Mouse (Mus musculus): Measurements from ENCODE around the gene Amdhd2. TPM values are rescaled to one million over a fixed set of nuclear protein-coding genes. Genes with fewer than 3 reads are reported as not detected.

Amdhd2 gene
- polyA plus RNA-seq, 1 experiment from 2014 or later = 44.7 TPM

- Histone ChIP-seq H3K9me3 (no peaks in the 10 kb centered on the region), H3K27ac (no peak overlapping the region), H3K27me3 (ENCODE audit: poor library complexity, severe bottlenecking) (no peaks in the 10 kb centered on the region), H3K4me1 (peaks cover 28% of the 10 kb centered on the region), H3K36me3 (replicated peaks) (peaks cover 33% of the 10 kb centered on the region), H3K4me3 (0 out of 2 replicates have a peak overlapping the region, but pooled peaks have one; percentile 16)
- no peak for DNase-seq (ENCODE audit: extremely low spot score, low spot score)
- WGBS = 88% methylated on average over 11 of the region's 11 CpGs
Observed at GRCm38 (mm10) chr17:24164566-24165259, 1.1 kb upstream of the Amdhd2 start.

- WGBS = 34% methylated on average over 17 of the region's 17 CpGs
- peaks cover 34% of the 10 kb centered on the region for H3K36me3 ChIP-seq (replicated peaks)
- H3K9me3 ChIP-seq = no peaks in the 10 kb centered on the region
- no peaks in the 10 kb centered on the region for H3K27me3 ChIP-seq (ENCODE audit: poor library complexity, severe bottlenecking)
- H3K27ac ChIP-seq = peak overlapping the region; percentile 89
- H3K4me1 ChIP-seq = peaks cover 18% of the 10 kb centered on the region
- DNase-seq (ENCODE audit: extremely low spot score, low spot score) = no peak
- peak overlapping the region; percentile 83 for H3K4me3 ChIP-seq
Observed at GRCm38 (mm10) chr17:24162584-24163175, 886 bp downstream of the Amdhd2 start.

GRCm38 (mm10) chr17:24161466-24161865 lies 2.1 kb downstream of the Amdhd2 start:
- Histone ChIP-seq H3K4me1 (peaks cover 14% of the 10 kb centered on the region), H3K27me3 (ENCODE audit: poor library complexity, severe bottlenecking) (no peaks in the 10 kb centered on the region), H3K4me3 (no peak overlapping the region), H3K27ac (no peak overlapping the region), H3K9me3 (no peaks in the 10 kb centered on the region), H3K36me3 (replicated peaks) (peaks cover 30% of the 10 kb centered on the region)
- DNase-seq (ENCODE audit: extremely low spot score, low spot score) = no peak
- 86% methylated on average over 5 of the region's 5 CpGs for WGBS

- Histone ChIP-seq H3K27me3 (ENCODE audit: poor library complexity, severe bottlenecking) (no peaks in the 10 kb centered on the region), H3K4me3 (no peak overlapping the region), H3K4me1 (peaks cover 6% of the 10 kb centered on the region), H3K27ac (no peak overlapping the region), H3K9me3 (no peaks in the 10 kb centered on the region), H3K36me3 (replicated peaks) (peaks cover 31% of the 10 kb centered on the region)
- DNase-seq (ENCODE audit: extremely low spot score, low spot score) = no peak
- WGBS = 95% methylated on average over 4 of the region's 4 CpGs
Observed at GRCm38 (mm10) chr17:24157526-24157925, 6.0 kb downstream of the Amdhd2 start.

- Histone ChIP-seq H3K36me3 (replicated peaks) (peaks cover 31% of the 10 kb centered on the region), H3K27ac (no peak overlapping the region), H3K4me3 (no peak overlapping the region), H3K27me3 (ENCODE audit: poor library complexity, severe bottlenecking) (no peaks in the 10 kb centered on the region), H3K4me1 (peaks cover 6% of the 10 kb centered on the region), H3K9me3 (no peaks in the 10 kb centered on the region)
- WGBS = 94% methylated on average over 6 of the region's 6 CpGs
- DNase-seq (ENCODE audit: extremely low spot score, low spot score) = no peak
Observed at GRCm38 (mm10) chr17:24157121-24157520, 6.4 kb downstream of the Amdhd2 start.

- H3K27me3 ChIP-seq (ENCODE audit: poor library complexity, severe bottlenecking) = no peaks in the 10 kb centered on the region
- H3K36me3 ChIP-seq (replicated peaks) = peaks cover 31% of the 10 kb centered on the region
- no peak overlapping the region for H3K27ac ChIP-seq
- no peak for DNase-seq (ENCODE audit: extremely low spot score, low spot score)
- 80% methylated on average over 3 of the region's 3 CpGs for WGBS
- H3K4me3 ChIP-seq = no peak overlapping the region
- no peaks in the 10 kb centered on the region for H3K9me3 ChIP-seq
- peaks cover 11% of the 10 kb centered on the region for H3K4me1 ChIP-seq
Observed at GRCm38 (mm10) chr17:24156394-24156793, 7.2 kb downstream of the Amdhd2 start.

GRCm38 (mm10) chr17:24155742-24156141 lies 7.8 kb downstream of the Amdhd2 start:
- no peak overlapping the region for H3K27ac ChIP-seq
- H3K36me3 ChIP-seq (replicated peaks) = peaks cover 31% of the 10 kb centered on the region
- H3K27me3 ChIP-seq (ENCODE audit: poor library complexity, severe bottlenecking) = no peaks in the 10 kb centered on the region
- no peak for DNase-seq (ENCODE audit: extremely low spot score, low spot score)
- WGBS = 93% methylated on average over 9 of the region's 9 CpGs
- H3K4me1 ChIP-seq = peaks cover 11% of the 10 kb centered on the region
- H3K4me3 ChIP-seq = no peak overlapping the region
- no peaks in the 10 kb centered on the region for H3K9me3 ChIP-seq

GRCm38 (mm10) chr17:24154463-24154862 lies 9.1 kb downstream of the Amdhd2 start:
- Histone ChIP-seq H3K4me3 (no peak overlapping the region), H3K4me1 (peaks cover 11% of the 10 kb centered on the region), H3K27ac (no peak overlapping the region), H3K36me3 (replicated peaks) (peaks cover 31% of the 10 kb centered on the region), H3K27me3 (ENCODE audit: poor library complexity, severe bottlenecking) (no peaks in the 10 kb centered on the region), H3K9me3 (no peaks in the 10 kb centered on the region)
- DNase-seq (ENCODE audit: extremely low spot score, low spot score) = no peak
- WGBS = 81% methylated on average over 3 of the region's 3 CpGs

GRCm38 (mm10) chr17:24151890-24152563 lies 11.5 kb downstream of the Amdhd2 start:
- WGBS = 2% methylated on average over 26 of the region's 26 CpGs
- Histone ChIP-seq H3K27ac (peak overlapping the region; percentile 30; the same call in 1 of the 2 replicates), H3K4me1 (peaks cover 11% of the 10 kb centered on the region), H3K9me3 (no peaks in the 10 kb centered on the region), H3K36me3 (replicated peaks) (peaks cover 20% of the 10 kb centered on the region), H3K27me3 (ENCODE audit: poor library complexity, severe bottlenecking) (no peaks in the 10 kb centered on the region), H3K4me3 (peak overlapping the region; percentile 53)
- peak; percentile 79 for DNase-seq (ENCODE audit: extremely low spot score, low spot score)

GRCm38 (mm10) chr17:24151382-24151781 lies 12.2 kb downstream of the Amdhd2 start:
- peaks cover 17% of the 10 kb centered on the region for H3K36me3 ChIP-seq (replicated peaks)
- H3K4me3 ChIP-seq = peak overlapping the region; percentile 53
- no peak for DNase-seq (ENCODE audit: extremely low spot score, low spot score)
- WGBS = 21% methylated on average over 7 of the region's 7 CpGs
- H3K27me3 ChIP-seq (ENCODE audit: poor library complexity, severe bottlenecking) = no peaks in the 10 kb centered on the region
- H3K9me3 ChIP-seq = no peaks in the 10 kb centered on the region
- H3K27ac ChIP-seq = no peak overlapping the region
- peaks cover 11% of the 10 kb centered on the region for H3K4me1 ChIP-seq

- Histone ChIP-seq H3K4me3 (peak within 1 kb of the TSS; percentile 53), H3K27me3 (ENCODE audit: poor library complexity, severe bottlenecking) (no peaks in the 10 kb centered on the region), H3K4me1 (peaks cover 11% of the 10 kb centered on the region), H3K36me3 (replicated peaks) (peaks cover 12% of the 10 kb centered on the region), H3K27ac (peak within 1 kb of the TSS; percentile 30; the same call in 1 of the 2 replicates), H3K9me3 (no peaks in the 10 kb centered on the region)
- 86% methylated on average over 2 of the region's 2 CpGs for WGBS
- DNase-seq (ENCODE audit: extremely low spot score, low spot score) = no peak
Observed at GRCm38 (mm10) chr17:24150824-24151223, 12.7 kb downstream of the Amdhd2 start, which contains the start of gene Pdpk1. Pdpk1 (minus strand) TSS chr17:24150924.

GRCm38 (mm10) chr17:24149421-24149820 lies 14.1 kb downstream of the Amdhd2 start:
- 89% methylated on average over 7 of the region's 7 CpGs for whole genome bisulfite sequencing
- Histone ChIP-seq H3K36me3 (replicated peaks) (0 out of 2 replicates have a peak, but pooled peaks cover under 1% of the 10 kb centered on the region), H3K27me3 (ENCODE audit: poor library complexity, severe bottlenecking) (no peaks in the 10 kb centered on the region), H3K9me3 (no peaks in the 10 kb centered on the region), H3K27ac (no peak overlapping the region), H3K4me1 (peaks cover 11% of the 10 kb centered on the region), H3K4me3 (no peak overlapping the region)
- no peak for DNase-seq (ENCODE audit: extremely low spot score, low spot score)

- Histone ChIP-seq H3K4me3 (no peak overlapping the region), H3K9me3 (no peaks in the 10 kb centered on the region), H3K27me3 (ENCODE audit: poor library complexity, severe bottlenecking) (no peaks in the 10 kb centered on the region), H3K27ac (no peak overlapping the region), H3K4me1 (peaks cover 18% of the 10 kb centered on the region), H3K36me3 (replicated peaks) (no peaks in the 10 kb centered on the region; the same call in 1 of the 2 replicates)
- DNase-seq (ENCODE audit: extremely low spot score, low spot score) = no peak
- WGBS = 57% methylated on average over 2 of the region's 2 CpGs
Observed at GRCm38 (mm10) chr17:24142897-24143296, 20.7 kb downstream of the Amdhd2 start.

Measured in forebrain, embryonic 10.5 days (tissue).